Mouse (Mus musculus) cortical plate, adult 2 months (tissue): ENCODE data around the gene Lysmd2.

ENCODE experiments used
- CTCF ChIP-seq: fragments of 200-500 bp; IDR thresholded peaks from 2 replicates; pipeline ENCODE4 v1.5.1; 2011; ENCODE audit warnings: mild to moderate bottlenecking, control low read depth, low read length; ENCODE audit not compliant: insufficient read depth; ENCODE audit errors: extremely low read depth
- POLR2A ChIP-seq: fragments of 200-500 bp; IDR thresholded peaks from 2 replicates; pipeline ENCODE4 v1.6.1; 2011; ENCODE audit warnings: mild to moderate bottlenecking, low read length, control low read depth; ENCODE audit not compliant: insufficient read depth; ENCODE audit errors: extremely low read depth

- TF ChIP-seq CTCF (no peak; the same call in 1 of the 2 replicates), POLR2A (no peak)
Observed at GRCm38 (mm10) chr9:75599191-75599841, 26.2 kb upstream of the Lysmd2 start.
